Mouse (Mus musculus): Measurements from ENCODE around the gene Adcy4.

Gene Adcy4

DNA sequence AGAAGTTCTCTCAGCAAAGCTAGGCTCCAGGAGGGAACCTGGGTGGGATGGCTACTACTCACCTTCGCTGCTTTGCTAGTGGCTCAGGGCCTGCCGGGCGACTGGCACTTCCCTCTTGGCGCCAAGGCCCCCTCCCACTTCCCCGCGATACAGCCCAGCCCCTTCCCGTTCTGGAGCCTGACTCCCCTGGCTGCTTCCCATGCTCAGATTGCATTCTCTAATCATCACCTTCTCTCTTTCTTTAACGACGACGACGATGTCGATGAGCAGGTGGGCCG lies at the start of gene Adcy4:
TSS of gene Adcy4 (minus strand) at position 138 of the 278 bp plus-strand sequence.
- no peak for DNase-seq (ENCODE audit: low read depth)

- no peak for DNase-seq (ENCODE audit: low read depth)
These were observed 49.2 kb upstream of the Adcy4 start for GRCm38 (mm10) chr14:55833126-55833525.

GRCm38 (mm10) chr14:55830331-55830730 lies 46.4 kb upstream of the Adcy4 start:
- no peak for DNase-seq (ENCODE audit: low read depth)

DNA sequence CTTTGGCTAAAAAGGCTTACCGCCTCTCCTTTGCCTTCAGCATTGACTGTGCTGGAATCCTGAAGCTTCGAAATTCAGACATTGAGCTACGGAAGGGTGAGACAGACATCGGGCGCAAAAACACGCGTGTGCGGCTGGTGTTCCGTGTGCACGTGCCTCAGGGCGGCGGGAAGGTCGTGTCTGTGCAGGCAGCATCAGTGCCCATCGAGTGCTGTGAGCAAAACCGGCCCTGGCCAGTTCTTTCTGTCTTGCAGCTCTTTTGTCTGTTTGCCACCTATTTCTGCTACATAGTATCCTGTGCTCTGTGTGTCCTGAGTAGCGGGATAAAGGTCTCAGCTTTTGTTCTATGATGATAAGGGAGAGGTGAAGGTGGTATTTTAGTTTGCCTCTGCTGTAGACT lies 46.0 kb upstream of the Adcy4 start:
- no peak for DNase-seq (ENCODE audit: low read depth)

GRCm38 (mm10) chr14:55828716-55829263 lies 44.9 kb upstream of the Adcy4 start:
- DNase-seq (ENCODE audit: low read depth) = no peak

DNA sequence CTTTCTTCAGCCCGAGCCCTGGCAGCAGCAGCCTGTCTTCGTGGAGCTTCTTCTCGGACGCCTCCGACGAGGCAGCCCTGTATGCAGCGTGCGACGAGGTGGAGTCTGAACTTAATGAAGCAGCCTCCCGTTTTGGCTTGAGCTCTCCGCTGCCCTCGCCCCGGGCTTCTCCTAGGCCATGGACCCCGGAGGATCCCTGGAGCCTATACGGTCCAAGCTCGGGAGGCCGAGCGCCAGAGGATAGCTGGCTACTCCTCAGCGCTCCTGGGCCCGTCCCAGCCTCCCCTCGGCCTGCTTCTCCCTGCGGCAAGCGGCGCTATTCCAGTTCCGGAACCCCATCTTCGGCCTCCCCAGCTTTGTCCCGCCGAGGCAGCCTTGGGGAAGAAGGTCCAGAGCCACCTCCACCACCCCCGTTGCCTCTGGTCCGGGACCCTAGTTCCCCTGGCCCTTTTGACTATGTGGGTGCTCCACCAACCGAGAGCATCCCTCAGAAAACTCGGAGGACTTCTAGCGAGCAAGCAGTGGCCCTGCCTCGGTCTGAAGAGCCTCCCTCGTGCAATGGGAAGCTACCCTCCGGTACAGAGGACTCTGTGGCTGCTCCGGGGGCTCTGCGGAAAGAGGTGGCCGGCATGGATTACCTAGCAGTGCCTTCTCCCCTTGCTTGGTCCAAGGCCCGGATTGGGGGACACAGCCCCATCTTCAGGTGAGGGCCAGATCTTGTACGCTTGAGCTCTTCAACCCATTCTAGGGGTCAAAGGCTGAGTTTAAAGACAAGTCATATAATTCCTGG lies 42.9 kb upstream of the Adcy4 start:
- no peak for DNase-seq (ENCODE audit: low read depth)

GRCm38 (mm10) chr14:55826142-55826541 lies 42.2 kb upstream of the Adcy4 start:
- no peak for DNase-seq (ENCODE audit: low read depth)

DNA sequence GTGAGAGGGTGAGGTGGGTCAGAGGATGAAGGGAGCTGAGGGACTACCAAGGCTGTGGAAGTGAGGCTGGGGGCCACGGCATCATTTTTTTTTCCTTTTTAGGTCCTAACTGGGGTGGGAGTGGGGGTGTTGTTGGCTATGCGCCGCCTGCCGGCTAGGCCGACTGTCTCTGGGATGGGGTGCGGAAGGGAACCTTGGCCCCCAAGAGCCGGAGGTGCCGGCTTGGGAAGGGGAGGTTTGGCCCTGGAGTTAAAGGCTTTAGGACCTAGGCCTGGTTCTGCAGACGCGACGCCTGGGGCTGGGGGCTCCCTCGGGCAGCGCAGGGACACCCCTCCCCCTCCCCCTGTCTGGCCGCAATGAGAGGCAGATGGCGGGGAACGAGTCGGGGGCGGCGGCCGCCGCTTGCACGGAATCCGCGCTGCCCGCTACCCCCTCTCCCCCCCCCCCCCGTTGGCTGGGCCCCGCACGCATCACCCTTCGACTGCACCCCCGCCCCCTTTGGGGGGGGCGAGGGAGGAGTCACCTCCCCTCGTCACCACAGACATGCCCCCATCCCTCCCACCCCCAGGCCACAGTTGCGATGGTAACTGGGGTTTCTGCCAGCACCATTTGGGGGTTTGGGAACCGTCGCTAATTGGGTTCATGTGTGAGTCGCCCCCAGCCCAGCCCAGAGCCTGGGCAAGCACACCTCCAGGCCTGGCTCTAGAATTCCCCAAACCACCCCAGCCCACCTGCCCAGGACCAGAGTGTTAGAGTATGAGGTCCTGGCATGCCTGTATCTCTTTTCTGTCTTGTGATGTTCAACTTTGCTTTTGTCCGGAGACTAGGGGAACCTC lies 41.5 kb upstream of the Adcy4 start:
- peak; percentile 31 for DNase-seq (ENCODE audit: low read depth)

- DNase-seq (ENCODE audit: low read depth) = no peak
These were observed 40.8 kb upstream of the Adcy4 start for GRCm38 (mm10) chr14:55824481-55825215.

GRCm38 (mm10) chr14:55824001-55824480 lies 40.1 kb upstream of the Adcy4 start:
- peak; percentile 18 for DNase-seq (ENCODE audit: low read depth)

DNA sequence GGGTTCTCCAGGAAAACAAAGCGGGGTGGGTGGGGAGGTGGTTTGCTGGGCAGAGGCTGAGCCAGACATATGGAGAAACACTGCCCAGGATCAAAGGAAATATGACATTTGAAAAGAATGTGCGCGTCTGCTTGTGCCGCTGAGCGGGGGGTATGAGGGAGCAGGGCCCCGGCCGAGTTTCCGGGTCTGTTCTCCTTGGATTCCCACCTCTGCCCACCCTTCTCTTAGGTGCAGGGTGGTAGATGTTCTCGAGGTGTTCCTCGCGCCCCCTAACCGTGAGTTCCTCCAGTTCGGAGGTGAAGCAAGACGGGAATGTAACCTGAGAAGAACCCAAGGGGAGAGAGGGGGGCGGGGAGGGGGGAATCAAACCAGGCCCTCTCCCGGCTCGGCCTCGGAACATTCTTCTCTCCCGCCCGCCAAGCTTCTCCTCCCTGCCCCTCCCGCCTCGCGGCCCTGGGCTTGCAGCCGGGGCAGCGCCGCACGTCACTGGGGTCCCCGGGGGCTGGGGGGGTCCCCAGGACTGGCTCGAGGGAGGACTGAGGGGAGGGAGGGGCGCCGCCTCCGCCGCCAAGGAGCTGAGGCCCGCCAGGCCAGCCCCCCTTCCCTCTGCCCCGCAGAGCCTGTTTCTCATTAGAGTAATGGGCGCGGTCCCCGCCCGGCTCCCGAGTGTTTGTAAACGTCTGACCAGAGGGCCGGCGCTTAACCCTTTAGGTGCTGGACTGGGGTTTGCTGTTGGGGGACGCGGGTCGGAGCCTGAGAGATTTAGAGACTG lies 39.3 kb upstream of the Adcy4 start, which contains the start of gene Nfatc4:
TSS of gene Nfatc4 (plus strand) at position 154 of the 772 bp plus-strand sequence.
- peak; percentile 44 for DNase-seq (ENCODE audit: low read depth)

- DNase-seq (ENCODE audit: low read depth) = peak; percentile 88
These were observed 38.6 kb upstream of the Adcy4 start for GRCm38 (mm10) chr14:55822435-55822990.

GRCm38 (mm10) chr14:55820576-55820975 lies 36.7 kb upstream of the Adcy4 start:
- no peak for DNase-seq (ENCODE audit: low read depth)

DNA sequence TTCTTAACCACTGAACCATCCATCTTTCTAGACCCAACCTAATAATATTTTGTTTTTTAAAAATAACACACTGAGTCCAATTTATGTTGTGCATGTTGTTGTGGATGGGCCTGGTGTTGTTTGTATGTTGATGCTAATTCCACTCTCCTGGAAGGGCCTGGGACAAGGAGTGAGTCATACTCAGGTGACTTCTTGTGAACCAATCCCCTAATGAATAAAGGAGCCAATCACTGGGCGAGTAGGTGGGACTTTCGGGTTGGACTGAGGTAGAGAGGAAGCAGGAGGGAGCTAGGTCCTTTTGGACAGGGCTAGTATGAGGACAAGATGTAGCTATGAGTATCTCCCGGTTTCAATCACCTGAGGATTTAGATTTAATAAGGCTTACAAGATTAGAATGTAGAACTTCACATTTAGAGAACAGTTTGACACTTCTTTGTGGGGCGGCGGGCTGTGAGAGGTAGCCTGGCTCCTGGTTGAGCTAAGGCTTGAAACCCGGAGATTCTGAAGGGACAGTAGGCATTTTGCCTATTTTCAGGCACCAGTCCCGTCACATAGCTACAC lies 36.0 kb upstream of the Adcy4 start:
- DNase-seq (ENCODE audit: low read depth) = no peak

GRCm38 (mm10) chr14:55815310-55815751 lies 31.4 kb upstream of the Adcy4 start:
- DNase-seq (ENCODE audit: low read depth) = no peak

DNA sequence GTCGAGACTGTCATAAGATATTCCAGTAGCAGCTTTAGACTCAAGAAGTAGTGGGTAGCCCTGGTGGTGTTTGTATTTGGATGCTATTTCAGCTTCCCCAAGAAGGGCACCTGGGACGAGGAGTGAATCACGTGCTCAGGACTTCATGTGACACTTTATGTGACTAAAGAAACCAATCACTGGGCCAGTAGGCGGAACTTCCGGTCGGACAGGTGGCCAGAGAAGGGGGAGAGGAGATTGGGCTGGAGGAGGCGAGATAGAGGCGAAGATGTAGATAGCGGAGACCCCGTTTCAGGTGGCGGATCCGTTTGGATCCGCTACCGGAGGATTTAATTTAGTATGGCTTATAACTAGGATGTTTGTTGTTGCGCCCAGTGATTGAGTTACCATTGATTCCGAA lies 31.0 kb upstream of the Adcy4 start:
- no peak for DNase-seq (ENCODE audit: low read depth)

DNA sequence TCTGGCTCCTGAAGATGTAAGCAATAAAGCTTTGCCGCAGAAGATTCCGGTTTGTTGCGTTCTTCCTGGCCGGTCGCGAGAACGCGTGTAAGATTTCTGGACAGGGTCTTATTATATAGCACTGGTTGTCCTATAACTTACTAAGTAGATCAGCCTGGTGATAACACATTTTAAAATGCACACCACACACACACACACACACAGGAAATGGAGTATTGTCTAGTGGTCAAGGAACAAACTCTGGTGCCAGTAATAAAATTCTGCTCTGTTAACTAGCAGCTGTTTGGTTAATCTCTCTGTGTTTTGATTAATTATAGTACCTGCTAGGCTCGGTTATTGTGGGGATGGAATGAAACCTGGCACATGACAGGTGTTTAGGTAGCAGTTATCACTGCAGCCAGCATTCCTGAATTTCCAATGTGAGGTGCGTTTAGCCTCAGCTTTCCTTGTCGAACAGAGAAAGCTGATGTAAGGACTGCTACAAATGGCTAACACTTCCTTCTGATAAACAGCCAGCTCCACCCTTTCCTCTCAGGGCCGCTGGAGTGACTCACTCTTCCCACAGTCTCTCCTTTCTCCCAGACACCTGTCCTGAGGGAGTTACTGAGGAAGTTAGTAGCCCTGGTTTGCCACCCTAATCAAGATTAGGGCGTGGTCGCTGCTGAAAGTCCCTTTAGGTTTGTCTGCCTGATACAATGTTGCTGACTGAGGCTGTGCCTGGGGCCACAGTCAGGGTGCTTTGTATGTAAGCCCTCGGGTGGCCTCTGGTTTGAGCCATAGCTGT lies 11.7 kb upstream of the Adcy4 start:
- no peak for DNase-seq (ENCODE audit: low read depth)

DNA sequence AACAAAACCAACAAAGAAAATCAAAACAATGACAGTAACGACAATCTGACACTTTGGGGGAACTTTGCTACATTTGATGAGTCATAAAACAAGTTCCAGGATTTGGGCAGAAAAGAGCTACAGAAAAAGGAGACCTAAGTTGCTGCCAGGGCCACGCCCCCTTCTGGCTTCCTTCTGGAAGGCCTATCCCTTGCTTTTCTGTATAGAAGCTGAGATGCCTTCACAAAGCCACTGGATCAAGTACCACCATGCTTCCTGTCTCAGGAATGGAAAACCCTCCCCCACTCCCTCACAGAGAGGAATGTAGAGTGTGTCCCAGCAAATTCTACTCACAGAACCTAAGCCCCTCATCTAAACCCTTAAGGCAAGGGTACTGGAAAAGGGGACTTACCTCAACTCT lies 10.1 kb upstream of the Adcy4 start:
- DNase-seq (ENCODE audit: low read depth) = no peak

DNA sequence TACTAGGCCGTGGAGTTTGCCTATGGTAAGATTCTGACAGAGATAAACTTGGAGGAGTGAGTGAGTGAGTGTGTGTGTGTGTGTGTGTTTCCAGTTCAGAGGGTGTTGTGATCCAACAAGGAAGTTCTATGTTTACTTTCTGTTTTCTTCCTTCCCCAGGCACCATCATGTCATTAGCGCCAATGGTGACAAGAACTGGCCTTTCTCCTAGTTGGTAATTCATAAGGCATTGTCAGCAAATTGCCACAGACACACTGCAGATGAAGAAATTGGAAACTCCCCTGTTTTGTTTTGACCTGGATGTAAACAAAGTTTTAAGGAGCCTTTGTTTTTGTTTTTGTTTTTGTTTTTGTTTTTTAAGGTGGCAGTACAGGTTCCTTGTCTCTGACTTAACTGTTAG lies 9.6 kb upstream of the Adcy4 start:
- no peak for DNase-seq (ENCODE audit: low read depth)
